Comparison of ENCODE assay signal across 7 mouse cellular contexts in the genomic region with DNA sequence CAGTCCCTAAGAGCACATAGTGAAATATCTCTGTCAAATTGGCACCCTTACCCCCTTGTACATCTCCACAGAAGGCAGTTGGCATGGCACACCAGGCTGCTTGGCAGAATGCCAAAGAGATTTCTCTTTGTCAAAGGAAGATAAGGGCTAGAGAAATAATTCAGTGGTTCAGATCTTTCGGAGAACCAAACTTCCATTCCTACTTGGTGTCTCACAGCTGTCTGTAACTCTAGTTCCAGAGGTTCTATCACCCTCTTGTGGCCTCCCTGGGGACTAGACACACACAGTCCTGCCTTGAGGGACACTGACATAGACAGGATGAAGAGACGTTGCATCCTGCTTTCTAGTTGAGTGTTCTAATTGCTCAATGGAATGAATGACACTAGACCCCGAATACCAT. TPM values are rescaled to one million over a fixed set of nuclear protein-coding genes. Genes with fewer than 3 reads are reported as not detected.
DNase-seq lines count a peak whose midpoint lies in the region.

No protein-coding gene starts in this region.

- peak; percentile 43 for DNase-seq in left cerebral cortex, postnatal 4 days
- DNase-seq in left cerebral cortex, postnatal 14 days (ENCODE audit: low spot score in 2 of 2) = no peak
- DNase-seq in adrenal gland, postnatal 10 days = peak; percentile 55
- DNase-seq in embryo, embryonic 11 days = peak; percentile 47
- peak; percentile 72 for DNase-seq in liver
- peak; percentile 17 for DNase-seq in thymus, postnatal 4 days
- no peak for DNase-seq in ovary, postnatal 10 days (ENCODE audit: low spot score)

- intact Hi-C loops in left cerebral cortex, postnatal 4 days (cut with DNase I) = no loop called here
- intact Hi-C loops in left cerebral cortex, postnatal 14 days (cut with DNase I) = no loop called here

RNA-seq across cellular contexts. Expression of gene Slc25a21, which starts 2.7 kb away (rescaled TPM):
- total RNA-seq in left cerebral cortex, postnatal 4 days (2021) = under 1 TPM in 1 of 2 experiments, not detected in 1; 0.32 TPM
- under 1 TPM; 0.53 to 0.66 TPM for total RNA-seq in left cerebral cortex, postnatal 14 days (2021)
- total RNA-seq in adrenal gland, postnatal 10 days (2021) = 1 to 10 TPM; 1.9 to 2.1 TPM

RNA-seq across cellular contexts. Expression of gene Prps1l3, which starts 35.6 kb away (rescaled TPM):
- total RNA-seq in left cerebral cortex, postnatal 4 days (2021) = 10 to 100 TPM; 13.4 to 14.3 TPM
- 10 to 100 TPM; 13.6 to 13.9 TPM for total RNA-seq in left cerebral cortex, postnatal 14 days (2021)
- 10 to 100 TPM; 33.5 to 34.6 TPM for total RNA-seq in adrenal gland, postnatal 10 days (2021)

RNA-seq across cellular contexts. Expression of gene Mipol1, which starts 35.6 kb away (rescaled TPM):
- total RNA-seq in left cerebral cortex, postnatal 4 days (2021) = 1 to 10 TPM; 4.6 to 5.1 TPM
- 1 to 10 TPM; 4.9 to 5.0 TPM for total RNA-seq in left cerebral cortex, postnatal 14 days (2021)
- 10 to 100 TPM in 1 of 2 experiments, 1 to 10 TPM in 1; 9.1 to 11.5 TPM for total RNA-seq in adrenal gland, postnatal 10 days (2021)

Comparison
In these comparisons a context has a peak if more than half of its experiments do, and no peak if none do; other contexts are left out.
1. DNase-seq: peak in left cerebral cortex, postnatal 4 days (single experiment), adrenal gland, postnatal 10 days (single experiment), embryo, embryonic 11 days (single experiment), liver (single experiment) and thymus, postnatal 4 days (single experiment); none in left cerebral cortex, postnatal 14 days (0 of 2) and ovary, postnatal 10 days (single experiment).